Mouse (Mus musculus) liver, embryonic 14.5 days (tissue): Measurements from ENCODE around the gene Mfsd2a.

Experiments used
- CTCF ChIP-seq: IDR thresholded peaks from 2 replicates; pipeline ENCODE4 v1.5.1; 2016; ENCODE audit warnings: antibody characterized with exemption, low read depth, control low read depth
- EP300 ChIP-seq: IDR thresholded peaks from 2 replicates; pipeline ENCODE4 v1.6.1; 2016; ENCODE audit warnings: antibody characterized with exemption, low read depth

DNA sequence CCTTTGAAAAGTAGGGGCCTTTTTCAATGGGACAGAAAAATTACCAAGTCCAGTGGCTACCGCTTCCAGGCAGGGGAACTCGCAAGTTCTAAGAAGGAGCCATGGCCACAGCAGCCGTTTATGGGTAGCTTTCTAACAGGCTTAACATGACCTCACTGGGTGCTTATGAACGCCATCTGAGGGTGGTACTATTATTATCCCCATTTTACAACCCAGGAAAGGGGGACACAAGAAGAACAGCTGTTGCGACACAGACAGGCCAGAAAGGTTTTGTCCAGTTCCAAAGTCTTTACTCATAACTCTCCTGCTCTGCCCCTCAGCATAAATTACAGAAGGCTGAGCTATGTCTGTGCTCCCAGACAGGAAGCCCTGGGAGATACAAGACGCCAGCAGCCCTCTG is 601 bp upstream of the Mfsd2a start:
- TF ChIP-seq EP300: no peak
- no peak for TF ChIP-seq CTCF
